Comparison of ENCODE assay signal across 12 mouse cellular contexts in genomic region chr1:54911256-54911610, GRCm38 (mm10).
"Had no signal": no experiment of that assay in that cellular context is flagged by ENCODE, and none has a peak within 500 bp of the region (broad histone marks: within the 10 kb centered on the region; RNA-seq: fewer than 3 reads in every experiment).

No protein-coding gene starts in this region.

- H3K9ac ChIP-seq: limb, embryonic 12.5 days; neural tube, embryonic 13.5 days had no signal

- H3K9me3 ChIP-seq: limb, embryonic 12.5 days; megakaryocyte, embryonic 14.5 days; neural tube, embryonic 13.5 days had no signal

- H3K4me2 ChIP-seq: limb, embryonic 12.5 days; midbrain, embryonic 11.5 days; neural tube, embryonic 13.5 days had no signal

- H3K4me3 ChIP-seq: limb, embryonic 12.5 days; megakaryocyte, embryonic 14.5 days; neural tube, embryonic 13.5 days had no signal

- DNase-seq: kidney, adult 18-20 months; kidney, postnatal 14 days; lung, adult 18-20 months; retina, postnatal 1 day; right cerebral cortex, postnatal 4 days; thymus, postnatal 4 days had no signal

- H3K27me3 ChIP-seq: limb, embryonic 12.5 days; megakaryocyte, embryonic 14.5 days; neural tube, embryonic 13.5 days had no signal

- H3K27ac ChIP-seq: limb, embryonic 12.5 days; neural tube, embryonic 13.5 days; stomach, postnatal 0 days had no signal

- ATAC-seq: midbrain, embryonic 16.5 days had no signal

- H3K36me3 ChIP-seq: limb, embryonic 12.5 days; neural tube, embryonic 13.5 days had no signal
